Mouse (Mus musculus) forebrain, embryonic 13.5 days (tissue): ENCODE data around the gene Cyp4f37. TPM values are rescaled to one million over a fixed set of nuclear protein-coding genes. Genes with fewer than 3 reads are reported as not detected.
A peak's percentile ranks its signal among the peaks of the same experiment; 100 is the strongest.
"Not testable (repeated sequence)": the region's sequence is repeated elsewhere in the genome, so short reads cannot be mapped to it uniquely, and the experiment has no call there.

Experiments used
- ATAC-seq: fragments of 200-750 bp; cut with Nextera tagmentation; 2 replicates; pipeline ENCODE4 v1.8.0; 2017
- H3K27ac ChIP-seq: fragments of 300-500 bp; sonication (generic); 2 replicates; pipeline ENCODE4 v1.5.1; 2015; ENCODE audit warnings: inconsistent platforms, mild to moderate bottlenecking, moderate library complexity
- H3K27me3 ChIP-seq: fragments of 300-500 bp; sonication (generic); 2 replicates; pipeline ENCODE4 v1.6.1; 2015; ENCODE audit warnings: mild to moderate bottlenecking, inconsistent platforms
- H3K36me3 ChIP-seq: fragments of 300-500 bp; sonication (generic); 2 replicates; pipeline ENCODE4 v1.6.1; 2015; ENCODE audit warnings: mild to moderate bottlenecking, inconsistent platforms; ENCODE audit not compliant: poor library complexity, severe bottlenecking
- H3K4me1 ChIP-seq: fragments of 300-500 bp; sonication (generic); 2 replicates; pipeline ENCODE4 v1.6.1; 2015; ENCODE audit warnings: inconsistent platforms
- H3K4me2 ChIP-seq: fragments of 300-500 bp; sonication (generic); 2 replicates; pipeline ENCODE4 v1.6.1; 2015; ENCODE audit warnings: inconsistent platforms, mild to moderate bottlenecking, moderate library complexity
- H3K4me3 ChIP-seq: fragments of 300-500 bp; sonication (generic); 2 replicates; pipeline ENCODE4 v1.5.1; 2015; ENCODE audit warnings: mild to moderate bottlenecking, inconsistent platforms
- H3K9ac ChIP-seq: fragments of 300-500 bp; sonication (generic); 2 replicates; pipeline ENCODE4 v1.6.1; 2015; ENCODE audit warnings: mild to moderate bottlenecking, inconsistent platforms
- H3K9me3 ChIP-seq: fragments of 300-500 bp; sonication (generic); replicated peaks from 2 replicates; pipeline ENCODE4 v1.6.1; 2016; ENCODE audit warnings: inconsistent platforms
- WGBS: fragments of 180-500 bp; shearing (Covaris S2); methylation state at CpG from one replicate; pipeline ENCODE4 v1.1.7; 2015; 5-methylcytosine and 5-hydroxymethylcytosine counted together
- polyA plus RNA-seq: library from polyadenylated mRNA; unstranded; fragments of >200 nt; fragmentation: Nextera tagmentation; extraction: Ambion mirVana; gene quantifications from 2 replicates; pipeline ENCODE4 v1.2.1, GENCODE M21; 2015

Gene Cyp4f37
- polyA plus RNA-seq, result 0.64 TPM in 1 of 2 replicates, not detected in the other

- H3K27me3 ChIP-seq, H3K36me3 ChIP-seq, ATAC-seq, H3K4me2 ChIP-seq, H3K9ac ChIP-seq, H3K27ac ChIP-seq, H3K4me1 ChIP-seq, H3K4me3 ChIP-seq, H3K9me3 ChIP-seq: not testable (repeated sequence)
- WGBS, result 73% methylated on average over 4 of the region's 4 CpGs
These were observed at the start of gene Cyp4f37 for GRCm38 (mm10) chr17:32621018-32621417. Gene Cyp4f37, plus strand, starts transcription at chr17:32621309.

DNA sequence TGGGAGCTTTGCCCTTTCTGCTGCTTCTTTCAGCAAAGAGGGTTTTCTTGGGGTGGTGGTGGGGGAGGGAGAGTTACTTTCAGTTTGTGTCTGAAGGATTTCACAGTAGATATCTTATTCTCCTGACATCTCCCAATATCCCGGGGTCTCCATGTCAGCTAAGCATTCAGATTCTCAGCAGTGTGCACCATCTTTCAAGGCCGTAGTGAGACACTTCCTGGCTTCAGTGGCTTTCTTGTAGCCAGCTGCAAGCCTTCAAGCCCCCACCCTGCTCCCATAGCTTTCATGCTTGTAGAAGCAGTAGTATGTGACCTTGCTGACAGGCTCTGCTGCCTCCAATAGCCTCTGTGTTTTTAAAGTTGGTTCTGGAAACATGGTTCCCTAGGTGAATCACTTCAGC is 47.8 kb upstream of the Cyp4f37 start:
- 80% methylated on average over 2 of the region's 2 CpGs for WGBS
- not testable (repeated sequence) for H3K27me3 ChIP-seq, H3K9ac ChIP-seq, H3K27ac ChIP-seq, H3K4me2 ChIP-seq, H3K36me3 ChIP-seq, H3K4me1 ChIP-seq, H3K4me3 ChIP-seq, H3K9me3 ChIP-seq, ATAC-seq

DNA sequence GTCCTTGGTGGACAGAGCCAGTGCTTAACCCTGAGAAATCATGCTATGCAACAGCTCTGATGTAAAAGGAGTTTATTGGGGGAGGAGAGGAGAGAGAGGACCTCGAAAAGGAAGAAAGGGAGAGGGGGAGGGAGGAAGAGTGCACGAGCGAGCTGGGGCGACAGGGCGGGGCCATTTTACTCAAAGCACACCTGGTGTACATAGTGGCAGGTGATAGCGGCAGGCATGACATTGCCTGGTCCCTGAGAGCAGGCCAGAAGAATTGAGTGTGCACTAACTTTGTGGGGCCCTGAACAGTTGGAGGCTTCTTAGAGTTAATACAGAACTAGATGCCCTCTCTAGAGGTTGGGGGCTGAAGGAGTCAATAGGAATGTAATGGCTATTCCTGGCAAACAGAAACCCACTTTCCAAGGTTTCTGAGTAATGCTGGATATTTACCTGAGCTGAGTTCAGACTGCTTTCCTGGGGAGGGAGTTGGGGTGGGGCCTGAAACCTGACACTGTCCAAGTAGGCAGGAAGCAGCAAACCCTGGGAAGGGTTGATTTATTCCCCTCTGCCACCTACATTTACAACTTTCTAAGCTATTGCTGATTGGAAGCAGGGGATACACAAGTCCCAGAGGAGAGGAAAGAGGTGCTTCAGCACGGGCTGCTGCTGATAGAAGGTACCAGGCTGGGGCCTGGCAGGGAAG is 43.5 kb upstream of the Cyp4f37 start:
- H3K9ac ChIP-seq, result no peak overlapping the region
- no peaks in the 10 kb centered on the region for H3K9me3 ChIP-seq
- H3K27ac ChIP-seq, result no peak overlapping the region
- H3K27me3 ChIP-seq, result no peaks in the 10 kb centered on the region
- H3K4me2 ChIP-seq, result no peak overlapping the region
- H3K4me3 ChIP-seq, result no peak overlapping the region
- WGBS, result 65% methylated on average over 7 of the region's 7 CpGs
- no peaks in the 10 kb centered on the region for H3K36me3 ChIP-seq
- no peak for ATAC-seq
- H3K4me1 ChIP-seq, result no peaks in the 10 kb centered on the region

- no peak for ATAC-seq
- Histone ChIP-seq H3K9me3 (no peaks in the 10 kb centered on the region), H3K4me1 (no peaks in the 10 kb centered on the region), H3K4me2 (no peak overlapping the region), H3K9ac (no peak overlapping the region), H3K27ac (no peak overlapping the region), H3K36me3 (no peaks in the 10 kb centered on the region), H3K4me3 (no peak overlapping the region), H3K27me3 (no peaks in the 10 kb centered on the region)
- WGBS, result 90% methylated on average over 18 of the region's 18 CpGs
These were observed 24.6 kb upstream of the Cyp4f37 start for GRCm38 (mm10) chr17:32596494-32596893.

DNA sequence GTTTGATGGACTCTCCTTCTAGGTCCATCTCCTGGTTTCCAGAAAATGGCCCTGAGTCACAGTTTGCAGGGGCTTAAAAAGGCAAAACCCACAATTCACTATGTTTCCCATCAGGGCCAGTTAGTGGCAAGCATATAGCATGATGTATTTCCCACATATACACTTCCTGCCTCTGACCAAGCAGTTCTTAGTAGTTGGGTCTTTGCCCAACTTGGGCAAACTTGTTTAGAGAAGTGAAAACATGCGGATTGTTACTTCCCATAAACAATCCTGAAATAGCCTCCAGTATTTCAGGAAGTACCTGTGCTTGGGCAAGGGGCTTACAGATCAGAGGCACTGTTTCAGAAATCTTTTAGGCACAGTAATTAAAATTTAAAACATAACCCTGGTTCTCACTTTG is 13.1 kb upstream of the Cyp4f37 start:
- Histone ChIP-seq H3K27ac (no peak overlapping the region), H3K9ac (no peak overlapping the region), H3K4me2 (no peak overlapping the region), H3K27me3 (no peaks in the 10 kb centered on the region), H3K36me3 (no peaks in the 10 kb centered on the region), H3K4me1 (no peaks in the 10 kb centered on the region), H3K9me3 (no peaks in the 10 kb centered on the region; the same call in 1 of the 2 replicates), H3K4me3 (no peak overlapping the region)
- ATAC-seq, result no peak
- 74% methylated on average over 1 of the region's 1 CpGs for WGBS

- not testable (repeated sequence) for H3K4me3 ChIP-seq, H3K9me3 ChIP-seq, H3K4me2 ChIP-seq, H3K4me1 ChIP-seq, H3K36me3 ChIP-seq, ATAC-seq, H3K27ac ChIP-seq, H3K9ac ChIP-seq, H3K27me3 ChIP-seq
- WGBS, result 85% methylated on average over 3 of the region's 3 CpGs
These were observed 10.9 kb upstream of the Cyp4f37 start for GRCm38 (mm10) chr17:32610231-32610630.

DNA sequence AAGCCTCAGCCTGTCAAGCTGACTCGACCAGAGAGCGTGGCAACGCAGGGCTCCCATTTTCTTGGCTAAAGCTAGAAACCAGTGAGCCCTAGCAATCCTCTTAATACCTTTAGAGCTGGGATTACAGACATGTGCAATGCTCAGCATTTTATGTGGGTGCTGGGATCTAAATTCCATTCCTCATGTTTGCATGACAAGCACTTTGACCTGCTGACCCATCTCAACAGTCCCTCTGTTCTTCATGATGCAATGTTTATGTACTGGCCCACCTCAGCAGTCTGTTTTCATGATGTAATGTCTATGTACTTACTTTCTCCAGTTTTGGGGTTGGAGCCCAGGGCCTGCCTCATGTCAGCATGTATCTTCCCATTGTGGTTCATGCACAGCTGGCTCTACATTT is 10.2 kb upstream of the Cyp4f37 start:
- WGBS, result 76% methylated on average over 3 of the region's 3 CpGs
- no peaks in the 10 kb centered on the region for H3K27me3 ChIP-seq

GRCm38 (mm10) chr17:32612417-32612816 is 8.7 kb upstream of the Cyp4f37 start:
- no peaks in the 10 kb centered on the region for H3K4me1 ChIP-seq
- H3K9me3 ChIP-seq, result no peaks in the 10 kb centered on the region; the same call in 1 of the 2 replicates
- no peak overlapping the region for H3K4me3 ChIP-seq
- H3K27ac ChIP-seq, result no peak overlapping the region
- ATAC-seq, result no peak
- no peak overlapping the region for H3K9ac ChIP-seq
- H3K36me3 ChIP-seq, result no peaks in the 10 kb centered on the region
- H3K27me3 ChIP-seq, result no peaks in the 10 kb centered on the region
- WGBS, result 83% methylated on average over 3 of the region's 3 CpGs
- H3K4me2 ChIP-seq, result no peak overlapping the region

More for the DNA sequence above, 10.2 kb upstream of the Cyp4f37 start:
- no peak overlapping the region for H3K27ac ChIP-seq
- H3K4me2 ChIP-seq, result no peak overlapping the region
- no peaks in the 10 kb centered on the region for H3K36me3 ChIP-seq
- no peak for ATAC-seq
- no peak overlapping the region for H3K9ac ChIP-seq
- no peak overlapping the region for H3K4me3 ChIP-seq
- no peaks in the 10 kb centered on the region; the same call in 1 of the 2 replicates for H3K9me3 ChIP-seq
- no peaks in the 10 kb centered on the region for H3K4me1 ChIP-seq

- ATAC-seq, result no peak
- no peaks in the 10 kb centered on the region for H3K4me1 ChIP-seq
- H3K4me2 ChIP-seq, result no peak overlapping the region
- no peak overlapping the region for H3K4me3 ChIP-seq
- no peaks in the 10 kb centered on the region for H3K36me3 ChIP-seq
- H3K9me3 ChIP-seq, result 0 out of 2 replicates have a peak, but pooled peaks cover 4% of the 10 kb centered on the region
- no peak overlapping the region for H3K27ac ChIP-seq
- 58% methylated on average over 1 of the region's 1 CpGs for WGBS
- H3K27me3 ChIP-seq, result no peaks in the 10 kb centered on the region
- no peak overlapping the region for H3K9ac ChIP-seq
These were observed 3.9 kb upstream of the Cyp4f37 start for GRCm38 (mm10) chr17:32617252-32617651.

DNA sequence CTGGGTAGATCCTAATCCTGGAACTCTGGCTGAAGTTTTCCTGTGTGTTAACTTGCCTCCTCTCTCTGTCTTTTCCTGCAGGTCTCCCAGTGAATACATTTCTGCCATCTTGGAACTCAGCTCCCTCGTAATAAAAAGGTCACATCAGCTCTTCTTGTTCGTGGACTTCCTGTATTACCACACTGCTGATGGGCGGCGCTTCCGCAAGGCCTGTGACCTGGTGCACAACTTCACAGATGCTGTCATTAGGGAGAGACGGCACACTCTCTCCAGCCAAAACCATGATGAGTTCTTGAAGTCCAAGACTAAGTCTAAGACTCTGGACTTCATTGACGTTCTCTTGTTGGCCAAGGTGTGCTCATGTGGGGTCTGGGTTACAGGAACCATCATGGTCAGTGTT is 8.6 kb downstream of the Cyp4f37 start:
- not testable (repeated sequence) for H3K4me1 ChIP-seq, H3K9me3 ChIP-seq, H3K4me3 ChIP-seq, H3K27ac ChIP-seq, H3K9ac ChIP-seq, ATAC-seq, H3K36me3 ChIP-seq, H3K27me3 ChIP-seq, H3K4me2 ChIP-seq
- WGBS, result 88% methylated on average over 7 of the region's 7 CpGs

DNA sequence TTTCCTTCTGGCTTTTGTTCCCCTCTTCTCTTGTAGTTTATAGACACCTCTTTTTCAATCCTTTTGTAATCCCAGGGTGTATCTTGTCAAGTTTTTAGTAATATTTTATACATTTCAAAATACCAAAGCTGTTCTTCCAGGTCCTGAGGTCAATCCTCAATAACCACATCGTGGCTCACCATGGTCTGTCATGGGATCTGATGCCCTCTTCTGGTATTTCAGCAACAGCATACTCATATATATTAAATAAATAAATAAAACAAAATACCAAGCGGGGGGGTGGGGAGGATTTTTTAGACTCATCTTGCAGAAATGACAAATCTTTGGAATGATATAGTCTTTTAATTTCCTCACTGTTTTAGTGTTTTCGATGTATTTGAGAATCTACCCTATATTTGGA is 10.8 kb downstream of the Cyp4f37 start:
- H3K36me3 ChIP-seq, result no peaks in the 10 kb centered on the region
- H3K27ac ChIP-seq, result no peak overlapping the region
- no peak overlapping the region for H3K4me3 ChIP-seq
- no peaks in the 10 kb centered on the region for H3K9me3 ChIP-seq
- H3K4me1 ChIP-seq, result peaks cover 4% of the 10 kb centered on the region; the same call in 1 of the 2 replicates
- no peak overlapping the region for H3K4me2 ChIP-seq
- H3K9ac ChIP-seq, result no peak overlapping the region
- H3K27me3 ChIP-seq, result no peaks in the 10 kb centered on the region
- WGBS, result 87% methylated on average over 3 of the region's 3 CpGs
- no peak for ATAC-seq

- peak overlapping the region; percentile 64 for H3K9ac ChIP-seq
- not testable (repeated sequence) for H3K9me3 ChIP-seq, H3K4me1 ChIP-seq, H3K36me3 ChIP-seq, H3K27me3 ChIP-seq, H3K27ac ChIP-seq
- H3K4me3 ChIP-seq, result peak overlapping the region; percentile 39
- ATAC-seq, result peak; percentile 4; the same call in 1 of the 2 replicates
- H3K4me2 ChIP-seq, result peak overlapping the region; percentile 68
- 88% methylated on average over 9 of the region's 9 CpGs for WGBS
These were observed 13.3 kb downstream of the Cyp4f37 start for GRCm38 (mm10) chr17:32634242-32634971.
